Mouse (Mus musculus) thymus, postnatal 4 days (tissue): Measurements from ENCODE around the gene Zdbf2.

Source experiments
- DNase-seq: peaks from one replicate; pipeline ENCODE4 v3.0.0; 2021

The Zdbf2 gene

DNA sequence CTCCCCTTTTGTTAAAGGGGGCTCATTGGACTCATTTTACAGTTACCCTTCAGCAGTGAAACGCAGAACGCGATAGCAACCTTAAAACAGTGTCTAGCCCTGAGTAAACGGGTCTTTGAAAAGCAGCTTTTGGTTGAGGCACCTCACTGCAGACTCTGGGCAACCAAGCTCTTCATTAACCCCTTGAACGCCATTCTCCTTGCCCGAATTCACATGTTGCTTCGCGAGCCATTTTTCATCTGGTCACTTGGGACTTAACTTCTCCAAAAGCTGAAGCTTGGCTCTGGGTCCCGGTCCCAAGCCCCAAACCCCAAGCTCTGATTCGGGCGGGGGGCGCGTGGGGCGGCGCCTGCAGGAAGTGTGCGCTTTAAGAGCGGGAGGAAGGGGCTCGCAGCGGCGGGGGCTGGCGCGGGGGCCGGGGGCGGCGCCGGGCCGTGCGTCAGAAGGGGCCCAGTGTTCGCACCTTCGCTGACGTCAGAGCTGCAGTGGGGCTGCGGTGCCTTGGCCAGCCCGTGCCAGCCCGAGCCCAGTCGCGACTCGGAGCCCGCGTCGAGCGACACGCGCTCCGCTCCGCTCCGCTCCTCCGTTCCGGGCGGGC lies at the start of gene Zdbf2:
Gene Zdbf2, plus strand, starts transcription at position 525 of the 598 bp plus-strand sequence.
- DNase-seq: peak; percentile 29

DNA sequence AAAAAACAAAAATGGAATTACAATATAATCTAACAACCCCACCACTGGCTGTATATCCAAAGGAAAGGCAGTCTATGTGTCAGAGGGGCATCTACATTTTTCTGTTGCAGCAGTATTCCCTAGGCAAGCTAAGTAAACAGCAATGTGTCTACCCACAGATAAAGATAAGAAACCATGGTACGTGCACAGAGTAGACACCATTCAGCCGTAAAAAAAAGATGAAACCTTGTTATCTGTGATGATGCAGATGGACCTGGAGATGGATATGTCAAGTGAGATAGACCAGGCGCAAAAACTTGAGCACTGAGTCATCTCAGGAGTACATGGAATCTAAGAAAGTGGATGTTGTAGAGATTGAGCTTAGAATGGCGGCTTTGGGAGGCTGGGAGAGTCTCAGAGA lies 48.1 kb upstream of the Zdbf2 start:
- DNase-seq: no peak

DNA sequence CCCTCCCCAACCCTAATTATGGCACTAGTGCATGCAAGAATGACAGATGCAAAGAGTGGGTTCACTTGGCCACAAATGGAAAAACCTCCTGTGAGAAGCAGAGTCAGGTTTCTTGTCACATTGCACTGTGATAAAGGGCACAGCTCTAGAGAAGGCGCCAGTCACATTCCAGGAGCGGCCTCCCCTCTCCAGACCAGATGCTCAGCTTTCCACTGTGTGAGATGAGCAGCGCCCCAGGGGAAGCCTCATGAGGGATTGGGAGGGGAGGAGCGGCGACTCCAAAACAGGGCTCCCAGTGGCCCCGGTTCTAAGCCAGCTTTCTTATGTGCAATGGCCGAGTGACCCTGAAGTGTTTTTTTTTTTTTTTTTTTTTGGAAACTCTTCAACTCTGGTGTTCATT lies 47.2 kb upstream of the Zdbf2 start:
- no peak for DNase-seq

DNA sequence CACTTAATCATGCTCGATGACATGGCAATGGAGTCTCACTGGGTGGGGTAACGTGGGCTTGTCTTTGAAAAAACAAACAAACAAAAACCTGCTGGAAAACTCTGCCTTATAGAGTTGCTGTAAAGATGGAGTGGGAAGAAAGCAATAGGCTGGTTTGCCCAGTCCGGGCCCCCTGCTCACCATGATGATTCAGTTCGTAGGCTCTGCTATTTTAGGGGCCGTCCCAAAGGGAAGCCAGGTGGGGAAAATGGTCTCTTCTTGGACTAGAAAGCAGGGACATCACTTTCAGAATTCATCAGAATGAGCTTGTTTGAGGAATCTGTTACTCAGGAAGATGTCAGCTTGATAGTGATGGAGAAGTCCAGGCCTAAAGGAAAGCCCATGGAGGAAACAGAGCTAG lies 45.8 kb upstream of the Zdbf2 start:
- DNase-seq: no peak

DNA sequence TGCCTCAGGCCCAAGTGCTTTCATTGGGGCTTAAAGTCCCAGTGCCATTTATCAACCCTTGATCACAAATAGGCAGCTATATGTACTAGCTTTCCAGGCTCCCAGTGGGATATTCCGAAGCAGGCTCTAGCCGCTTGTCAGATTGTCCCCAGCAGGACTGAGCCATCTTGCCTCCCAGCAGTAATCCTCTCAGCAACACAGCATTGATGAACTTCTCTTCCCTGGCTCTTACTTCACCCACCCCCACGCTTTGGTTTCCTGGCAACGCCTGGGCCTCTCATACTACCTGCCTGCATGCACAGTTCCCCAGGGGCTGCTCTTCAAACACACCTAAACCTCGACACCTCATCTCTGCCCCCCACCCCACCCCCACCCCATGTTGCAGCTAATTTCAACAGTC lies 35.7 kb upstream of the Zdbf2 start:
- no peak for DNase-seq

GRCm38 (mm10) chr1:63239305-63239704 lies 33.8 kb upstream of the Zdbf2 start:
- DNase-seq: no peak

DNA sequence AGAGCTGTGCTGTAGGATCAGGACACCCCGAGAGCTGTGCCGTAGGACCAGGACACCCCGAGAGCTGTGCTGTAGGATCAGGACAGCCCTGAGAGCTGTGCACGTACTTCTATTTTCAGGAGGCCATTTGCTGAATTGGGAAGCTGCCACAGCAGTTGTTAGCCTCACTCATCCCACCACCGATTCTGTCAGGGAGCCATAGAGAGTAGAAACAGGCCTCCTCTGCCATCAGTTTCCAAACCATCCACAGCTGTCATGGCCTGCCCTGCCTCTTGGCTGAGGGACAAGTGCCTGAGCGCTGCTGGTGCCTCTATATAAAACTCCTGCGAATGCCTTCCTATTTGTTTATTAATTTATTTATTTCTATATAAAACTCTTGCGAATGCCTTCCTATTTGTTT lies 33.3 kb upstream of the Zdbf2 start:
- no peak for DNase-seq

GRCm38 (mm10) chr1:63243854-63244253 lies 29.2 kb upstream of the Zdbf2 start:
- DNase-seq: no peak

GRCm38 (mm10) chr1:63246862-63247521 lies 26.1 kb upstream of the Zdbf2 start:
- no peak for DNase-seq

GRCm38 (mm10) chr1:63247831-63248359 lies 25.2 kb upstream of the Zdbf2 start:
- no peak for DNase-seq

DNA sequence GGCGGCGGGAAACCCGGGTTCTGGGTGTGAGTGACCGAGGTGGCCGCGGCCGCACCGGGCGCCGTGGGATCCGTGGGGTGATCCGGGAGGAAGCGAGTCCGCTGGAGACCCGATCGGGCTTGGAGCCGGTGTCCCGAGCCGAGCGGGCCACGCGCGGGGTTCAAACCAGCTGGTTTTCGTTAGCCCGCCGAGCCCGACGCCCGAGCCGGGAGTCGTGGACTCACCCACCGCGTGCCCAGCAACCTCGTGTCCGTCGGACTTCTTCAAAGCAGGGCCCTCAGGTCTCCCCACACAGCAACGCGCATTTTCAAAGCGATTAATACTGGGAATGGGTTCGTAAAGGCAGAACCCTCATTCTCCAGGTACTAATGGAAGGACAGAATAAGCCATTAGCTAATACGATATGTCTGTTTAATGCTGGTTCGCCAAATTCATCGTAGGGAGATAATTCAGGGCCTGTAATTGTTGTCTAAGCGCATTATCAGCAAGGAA lies 24.7 kb upstream of the Zdbf2 start:
- DNase-seq: peak; percentile 9

DNA sequence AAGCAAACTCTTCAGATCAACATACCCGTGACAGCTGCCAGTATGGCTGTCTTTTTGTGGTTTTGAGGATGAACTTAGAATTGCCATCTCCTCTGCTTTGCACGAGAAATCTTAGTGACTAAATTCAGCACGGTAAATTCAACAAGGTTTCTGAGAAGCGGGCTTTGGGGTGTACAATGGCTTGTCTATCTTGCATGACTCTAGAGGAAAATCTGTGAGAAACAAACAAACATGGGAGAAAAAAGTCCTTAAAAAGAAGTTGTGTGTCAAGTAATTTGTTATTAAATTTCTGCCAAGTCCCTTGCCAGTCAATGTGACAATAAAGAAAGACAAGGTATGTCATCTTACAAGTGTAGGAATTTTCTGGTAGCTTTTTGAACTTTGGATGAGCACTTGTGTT lies 23.8 kb upstream of the Zdbf2 start:
- no peak for DNase-seq

DNA sequence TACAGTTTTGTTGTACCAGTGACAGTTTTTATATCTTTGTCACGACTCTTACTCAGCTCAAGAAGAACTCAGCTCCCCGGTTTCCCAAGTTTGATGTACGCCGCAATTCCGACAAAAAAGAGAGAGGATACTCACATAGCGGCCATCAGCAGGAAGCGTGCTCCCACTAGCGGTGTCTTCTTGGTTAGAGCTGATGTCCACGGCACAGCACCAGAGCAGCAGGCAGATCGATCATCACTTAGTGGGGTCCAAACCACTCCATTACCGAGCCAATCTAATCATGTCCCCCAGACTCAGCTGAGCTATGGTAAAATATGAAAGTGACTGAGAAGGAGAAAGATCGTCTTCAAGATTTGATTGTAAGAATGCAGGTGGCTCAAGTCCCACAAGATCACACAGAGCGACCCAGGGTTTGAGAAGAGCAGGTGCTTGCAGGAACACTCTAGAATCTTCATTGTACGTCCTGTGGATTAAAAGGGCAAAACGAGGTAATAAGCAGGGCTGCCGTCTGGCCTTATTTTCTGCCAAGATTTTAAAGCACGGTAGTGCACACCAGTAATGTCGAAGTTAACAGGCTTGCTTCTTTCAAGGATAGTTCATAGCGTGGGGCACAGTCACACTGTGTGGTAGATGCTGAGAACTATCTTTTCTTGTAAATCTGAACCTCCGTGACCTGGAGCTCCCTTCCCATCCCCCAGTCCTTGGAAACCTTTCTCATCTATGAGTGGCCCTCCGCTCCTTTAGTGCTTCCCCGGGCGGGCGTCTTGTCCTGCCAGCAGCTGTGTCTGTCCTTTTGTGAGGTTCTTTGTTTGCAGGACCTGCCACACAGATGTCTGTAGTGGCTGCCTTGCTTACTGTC lies 20.5 kb upstream of the Zdbf2 start:
- DNase-seq: no peak

GRCm38 (mm10) chr1:63253291-63253690 lies 19.8 kb upstream of the Zdbf2 start:
- no peak for DNase-seq

DNA sequence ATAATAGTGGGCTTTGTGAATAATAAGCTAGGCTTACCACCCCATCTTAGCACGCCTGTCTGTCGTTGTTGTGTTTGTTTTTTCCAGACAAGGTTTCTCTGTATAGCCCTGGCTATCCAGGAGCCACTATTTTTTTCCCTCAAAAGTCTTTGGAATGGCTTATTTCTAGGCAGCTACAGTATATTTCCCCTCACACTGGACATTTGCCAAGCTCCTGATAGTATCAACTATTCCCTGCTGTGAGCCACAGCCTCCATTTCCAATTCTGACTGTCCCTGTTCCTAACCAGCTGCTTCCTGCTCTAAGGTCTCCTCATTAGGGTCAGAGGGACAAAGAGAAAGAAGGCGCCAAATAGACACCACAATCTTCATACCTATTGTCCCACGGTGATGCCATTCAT lies 18.0 kb upstream of the Zdbf2 start:
- no peak for DNase-seq

DNA sequence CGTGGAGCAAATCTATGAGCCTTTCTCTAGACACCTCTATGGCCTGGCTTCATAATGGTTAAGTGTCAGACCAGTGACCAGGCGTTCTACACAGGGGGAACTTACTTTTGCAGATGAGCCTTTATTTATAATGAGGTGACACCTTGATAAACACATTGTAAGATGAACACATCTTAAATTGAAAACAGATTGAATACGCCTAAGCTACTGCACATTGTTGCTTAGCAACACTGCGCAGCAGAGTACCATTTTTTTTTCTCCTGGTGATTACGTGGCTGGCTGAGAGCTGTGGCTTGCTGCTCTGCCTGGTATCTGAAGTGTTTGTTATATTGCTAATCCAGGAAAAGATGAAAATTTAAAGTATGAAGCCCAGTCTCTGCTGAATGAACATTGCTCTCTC lies 17.0 kb upstream of the Zdbf2 start:
- no peak for DNase-seq

GRCm38 (mm10) chr1:63258501-63258900 lies 14.6 kb upstream of the Zdbf2 start:
- no peak for DNase-seq

DNA sequence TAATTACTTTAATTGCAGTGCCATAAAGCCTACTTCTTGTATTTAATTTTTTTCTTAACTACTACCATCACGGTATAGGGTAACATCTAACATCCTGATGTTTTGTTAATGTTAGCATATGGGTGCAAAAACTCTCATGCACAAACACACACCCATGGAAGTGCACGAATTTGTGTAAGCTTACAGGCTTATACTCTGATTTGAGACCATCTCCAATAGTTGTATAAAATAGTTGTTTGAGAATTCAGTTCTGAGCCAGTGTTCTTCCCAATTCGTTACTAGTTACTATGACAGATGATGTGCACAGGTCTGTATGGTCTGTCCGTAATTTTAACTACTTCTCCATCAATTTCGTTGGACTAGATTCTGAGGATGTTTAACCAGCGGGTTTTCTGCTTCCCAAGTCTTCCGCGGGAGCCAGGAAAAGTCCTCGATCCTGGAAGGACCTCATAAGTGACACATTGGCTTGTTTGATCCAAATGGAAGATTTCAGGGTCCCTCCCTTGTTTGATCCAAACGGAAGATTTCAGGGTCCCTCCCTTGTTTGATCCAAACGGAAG lies 13.7 kb upstream of the Zdbf2 start:
- DNase-seq: no peak

DNA sequence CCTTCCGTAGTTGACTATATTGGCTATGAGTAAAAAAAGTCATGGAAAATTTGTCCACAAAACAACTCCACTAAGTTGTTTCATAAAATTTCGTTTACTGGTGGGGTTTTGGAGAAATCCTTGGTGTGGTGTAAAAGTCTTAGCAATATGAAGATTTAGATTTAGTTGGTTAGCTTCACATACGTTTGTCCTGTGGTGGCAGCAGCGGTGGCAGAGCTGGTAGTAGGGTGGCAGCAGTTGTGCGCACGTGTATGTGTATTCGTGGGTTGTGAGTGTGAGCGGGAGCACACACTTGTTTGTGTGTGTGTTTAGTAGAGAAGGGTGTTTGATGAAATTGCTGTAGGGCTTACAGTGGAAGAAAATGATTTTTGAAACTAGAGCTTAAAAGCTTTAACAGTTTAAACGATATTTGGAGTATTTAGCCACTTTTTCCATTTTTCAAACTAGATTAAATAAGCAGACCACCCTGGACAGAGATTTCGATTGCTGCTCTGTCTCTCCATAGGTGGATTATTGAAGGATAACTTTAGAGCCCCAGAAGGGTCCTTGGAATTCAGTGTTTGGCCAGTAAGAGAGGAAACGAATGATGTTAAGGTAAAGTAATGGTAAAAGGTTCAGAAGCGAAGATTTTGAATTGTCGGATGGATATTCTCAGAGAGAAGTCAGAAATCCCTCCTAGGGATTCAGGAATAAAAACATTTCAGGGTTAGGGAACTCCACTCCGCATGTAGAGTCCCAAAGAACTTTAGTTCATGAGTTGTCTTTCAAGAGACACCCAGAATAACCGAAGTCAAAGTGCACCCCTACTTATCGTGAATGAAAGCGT lies 12.9 kb upstream of the Zdbf2 start:
- no peak for DNase-seq

- no peak for DNase-seq
These were observed 12.4 kb upstream of the Zdbf2 start for GRCm38 (mm10) chr1:63260742-63261033.

GRCm38 (mm10) chr1:63261041-63261590 lies 11.9 kb upstream of the Zdbf2 start:
- no peak for DNase-seq

DNA sequence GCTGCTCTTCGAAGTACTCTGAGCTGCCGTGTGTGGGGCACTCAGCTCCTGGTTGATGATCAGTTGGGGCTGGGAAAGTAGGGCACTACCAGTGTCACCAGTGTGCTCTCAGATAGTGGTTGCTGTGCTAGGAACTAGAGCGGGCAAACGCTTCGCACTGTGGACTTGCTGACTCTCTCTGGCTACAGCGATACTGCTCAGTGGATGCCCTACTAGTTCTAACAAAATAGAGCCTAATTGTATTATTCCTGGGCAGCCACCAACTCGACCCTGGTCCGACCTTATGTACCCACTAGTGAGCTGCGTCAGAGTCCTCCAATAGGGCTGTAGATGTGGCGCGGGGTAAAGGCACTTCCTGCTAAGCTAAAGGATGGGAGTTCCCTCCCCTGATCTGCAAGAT lies 9.4 kb upstream of the Zdbf2 start:
- no peak for DNase-seq
